Mouse (Mus musculus): Measurements from ENCODE around the gene Eefsec.

Gene Eefsec

DNA sequence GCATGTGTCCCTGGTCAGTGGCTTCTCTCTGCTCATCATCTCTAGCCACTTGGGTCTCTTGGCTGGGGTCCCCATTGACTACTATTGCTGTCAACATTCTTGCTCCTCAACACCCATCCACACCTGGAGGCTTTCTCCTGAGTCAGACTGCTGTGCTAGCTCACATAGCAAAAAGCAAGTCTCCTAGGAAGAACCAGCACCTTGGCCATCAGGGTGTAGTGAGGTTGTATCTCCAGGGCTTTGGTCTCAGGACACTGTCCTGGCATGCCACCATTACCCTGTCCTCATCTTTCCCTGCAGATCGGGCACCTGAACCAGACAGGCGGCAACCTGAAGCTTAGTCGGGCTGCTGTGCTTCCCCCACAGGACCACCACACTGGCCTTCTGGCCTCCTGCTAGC lies 238.0 kb downstream of the Eefsec start:
- no peak for DNase-seq (ENCODE audit: low read depth, low spot score)

DNA sequence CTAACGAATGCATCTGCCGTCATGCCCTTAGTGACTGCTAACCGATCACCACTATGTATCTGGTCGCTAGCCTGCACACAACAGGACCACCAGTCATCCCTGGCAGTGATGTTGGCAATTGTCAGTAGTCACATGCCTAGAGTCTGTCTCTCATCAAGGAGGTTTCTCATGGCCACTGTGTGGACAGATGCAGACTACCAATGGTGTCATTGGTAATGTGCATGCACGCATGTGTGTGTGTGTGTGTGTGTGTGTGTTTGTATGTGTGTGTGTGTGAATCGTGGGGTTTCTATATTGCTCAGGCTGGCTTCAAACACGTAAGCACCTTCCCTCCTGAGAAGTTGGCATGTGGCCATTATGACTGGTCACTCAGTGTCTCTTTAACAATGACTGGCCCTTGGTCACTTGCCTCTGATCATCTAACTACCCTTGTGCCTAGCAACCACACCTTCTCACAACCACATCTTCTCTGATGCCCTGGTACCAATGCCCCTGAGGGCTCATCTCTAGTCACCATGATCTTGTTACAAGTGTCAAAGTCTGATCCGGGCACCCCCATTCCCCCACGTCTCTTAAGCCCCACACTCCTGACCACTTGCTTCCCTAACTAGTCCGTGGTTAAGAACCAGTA lies 238.8 kb downstream of the Eefsec start:
- DNase-seq (ENCODE audit: low read depth, low spot score) = no peak

Measured in brain, adult 2 months (tissue).